Mouse (Mus musculus) Muller cell, postnatal 12 days (primary cell): Measurements from ENCODE around the gene Dync2li1.

Source experiments
- DNase-seq: peaks from one replicate; pipeline ENCODE4 v3.0.0-alpha.2; 2015; ENCODE audit errors: inconsistent ontology term

Dync2li1 gene

GRCm38 (mm10) chr17:84626276-84626856 is at the start of gene Dync2li1:
Gene Dync2li1, plus strand, starts transcription at chr17:84626496.
- DNase-seq, result peak; percentile 88

- peak; percentile 67 for DNase-seq
Measured at GRCm38 (mm10) chr17:84576621-84577293, 49.5 kb upstream of the Dync2li1 start.

DNA sequence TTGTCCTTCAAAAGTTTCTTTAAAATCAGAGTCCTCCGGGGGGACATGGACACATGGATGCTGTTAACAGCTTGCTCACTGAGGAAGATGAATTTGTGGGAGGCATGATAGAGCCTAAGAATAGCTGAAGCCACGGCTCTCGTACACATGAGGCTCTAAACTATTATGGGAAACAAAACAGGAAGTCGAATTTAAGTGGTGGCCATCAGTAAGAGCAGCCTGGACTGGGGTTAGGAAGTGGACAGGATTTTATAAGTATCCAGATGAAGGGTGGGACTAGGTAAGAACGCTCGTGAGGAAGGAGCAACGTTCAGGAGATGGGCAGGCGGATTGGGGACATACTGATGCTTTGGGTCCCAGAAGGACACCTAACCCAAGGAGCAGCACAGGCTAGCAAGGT is 47.0 kb upstream of the Dync2li1 start:
- no peak for DNase-seq

DNA sequence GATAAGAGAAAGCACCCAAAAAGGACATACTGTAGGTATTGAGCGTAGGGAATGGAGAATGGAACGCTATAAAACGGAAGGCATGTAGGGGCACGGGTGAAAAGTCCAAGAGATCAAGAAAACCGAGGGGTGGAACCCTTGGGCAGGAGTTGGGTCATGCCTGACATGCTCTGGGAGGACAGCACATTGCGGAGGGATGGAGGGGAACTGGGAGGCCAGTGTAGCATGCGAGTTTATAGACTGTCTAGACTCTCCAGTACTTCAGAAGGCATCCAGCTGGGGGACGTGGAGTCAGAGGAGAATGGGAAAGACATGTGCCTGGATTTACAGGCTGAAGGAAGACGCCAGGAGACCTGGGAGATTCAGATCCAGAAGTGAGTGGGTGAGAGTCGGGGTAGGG is 46.5 kb upstream of the Dync2li1 start:
- no peak for DNase-seq

DNA sequence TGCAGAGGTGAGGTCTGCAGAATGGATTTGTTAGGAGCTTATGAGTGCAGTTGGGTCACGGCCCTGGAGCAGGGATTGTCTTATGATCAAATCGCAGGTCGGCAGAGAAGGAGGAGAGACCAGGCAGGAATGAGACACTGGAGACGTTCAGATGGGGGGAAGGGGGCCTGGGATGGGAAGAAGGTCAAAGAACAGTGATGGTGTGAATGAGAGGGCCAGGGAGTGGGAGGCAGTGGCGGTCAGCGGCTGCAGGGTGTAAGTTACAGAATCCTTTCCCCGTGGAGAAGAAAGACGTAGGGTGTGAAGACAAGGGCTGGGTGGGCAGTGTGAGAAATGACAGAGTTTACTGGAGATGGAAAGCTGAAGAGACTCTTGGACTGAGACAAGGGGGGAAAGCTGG is 45.5 kb upstream of the Dync2li1 start:
- DNase-seq, result no peak

DNA sequence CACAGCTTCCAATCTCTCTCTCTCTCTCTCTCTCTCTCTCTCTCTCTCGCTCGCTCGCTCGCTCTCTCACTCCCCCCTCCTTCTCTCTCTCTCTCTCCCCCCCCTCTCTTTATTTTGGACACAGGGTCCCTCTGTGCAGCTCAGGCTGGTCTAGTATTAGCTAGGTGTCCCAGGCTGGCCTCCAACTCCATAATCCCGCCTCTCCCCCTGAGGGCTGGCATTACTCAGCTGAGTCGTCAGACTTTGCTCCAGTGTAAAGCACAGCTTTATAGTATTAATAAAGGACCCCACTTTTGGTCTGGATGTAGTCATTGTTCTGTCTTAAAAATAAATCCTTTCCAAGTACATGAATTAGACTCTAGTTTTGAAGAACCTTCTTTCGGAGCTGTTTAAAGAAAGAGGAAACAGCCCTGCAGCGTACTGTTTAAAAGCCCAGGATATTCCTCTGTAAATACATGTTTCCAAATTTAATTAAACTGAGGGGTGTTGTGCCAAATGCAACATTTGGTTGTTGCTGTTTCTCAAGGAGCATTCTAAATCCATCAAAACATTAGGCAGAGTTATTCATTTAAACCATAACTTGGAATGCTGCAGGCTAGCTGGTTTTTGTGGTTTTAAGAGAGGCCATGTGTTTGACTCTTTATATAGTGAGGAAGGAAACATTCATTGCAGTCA is 44.4 kb upstream of the Dync2li1 start:
- DNase-seq, result no peak

DNA sequence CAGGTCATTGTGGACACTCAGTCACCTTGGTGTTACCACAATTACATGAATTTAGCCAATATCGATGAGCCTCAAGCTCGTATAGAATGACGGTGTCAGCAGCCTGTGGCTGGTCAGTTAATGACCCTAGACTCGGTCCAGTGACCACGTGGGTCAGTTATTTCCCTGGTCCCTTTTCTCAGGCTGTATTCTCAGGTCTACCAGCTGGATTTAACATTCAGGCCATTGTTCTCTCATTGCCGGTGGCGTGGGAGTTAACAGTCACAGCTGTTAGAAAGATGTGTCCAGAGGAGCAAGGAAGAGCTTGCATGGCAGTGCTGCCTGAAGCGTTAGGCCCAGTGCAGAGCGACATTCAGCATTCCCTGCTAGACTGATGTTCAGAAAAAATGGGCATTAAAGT is 42.2 kb upstream of the Dync2li1 start:
- no peak for DNase-seq

DNA sequence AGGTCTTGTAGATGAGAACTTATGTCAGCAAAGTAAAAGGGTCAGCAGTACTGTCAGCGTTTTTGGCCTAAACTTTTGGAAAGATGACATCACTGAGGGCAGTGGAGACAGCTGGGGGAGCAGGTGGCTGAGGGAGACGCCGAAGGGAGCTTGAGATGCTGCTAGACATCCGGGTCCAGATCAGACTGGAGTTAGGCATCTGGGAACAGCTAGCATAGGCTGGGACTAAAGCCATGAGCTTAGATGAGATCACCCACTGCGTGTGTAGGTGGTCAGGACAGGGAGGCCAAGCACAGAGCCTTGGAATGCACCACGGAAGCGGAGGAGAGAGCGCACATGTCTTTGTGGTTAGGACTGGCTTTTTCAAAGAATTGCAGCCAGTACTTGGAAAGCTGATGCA is 41.2 kb upstream of the Dync2li1 start:
- peak; percentile 24 for DNase-seq

- DNase-seq, result no peak
Measured at GRCm38 (mm10) chr17:84590065-84590464, 36.2 kb upstream of the Dync2li1 start.

- DNase-seq, result no peak
Measured at GRCm38 (mm10) chr17:84591431-84592150, 34.7 kb upstream of the Dync2li1 start.

- DNase-seq, result no peak
Measured at GRCm38 (mm10) chr17:84596015-84596441, 30.3 kb upstream of the Dync2li1 start.

GRCm38 (mm10) chr17:84596501-84596900 is 29.8 kb upstream of the Dync2li1 start:
- no peak for DNase-seq

- DNase-seq, result no peak
Measured at GRCm38 (mm10) chr17:84597859-84598258, 28.4 kb upstream of the Dync2li1 start.

- DNase-seq, result no peak
Measured at GRCm38 (mm10) chr17:84598928-84599327, 27.4 kb upstream of the Dync2li1 start.

DNA sequence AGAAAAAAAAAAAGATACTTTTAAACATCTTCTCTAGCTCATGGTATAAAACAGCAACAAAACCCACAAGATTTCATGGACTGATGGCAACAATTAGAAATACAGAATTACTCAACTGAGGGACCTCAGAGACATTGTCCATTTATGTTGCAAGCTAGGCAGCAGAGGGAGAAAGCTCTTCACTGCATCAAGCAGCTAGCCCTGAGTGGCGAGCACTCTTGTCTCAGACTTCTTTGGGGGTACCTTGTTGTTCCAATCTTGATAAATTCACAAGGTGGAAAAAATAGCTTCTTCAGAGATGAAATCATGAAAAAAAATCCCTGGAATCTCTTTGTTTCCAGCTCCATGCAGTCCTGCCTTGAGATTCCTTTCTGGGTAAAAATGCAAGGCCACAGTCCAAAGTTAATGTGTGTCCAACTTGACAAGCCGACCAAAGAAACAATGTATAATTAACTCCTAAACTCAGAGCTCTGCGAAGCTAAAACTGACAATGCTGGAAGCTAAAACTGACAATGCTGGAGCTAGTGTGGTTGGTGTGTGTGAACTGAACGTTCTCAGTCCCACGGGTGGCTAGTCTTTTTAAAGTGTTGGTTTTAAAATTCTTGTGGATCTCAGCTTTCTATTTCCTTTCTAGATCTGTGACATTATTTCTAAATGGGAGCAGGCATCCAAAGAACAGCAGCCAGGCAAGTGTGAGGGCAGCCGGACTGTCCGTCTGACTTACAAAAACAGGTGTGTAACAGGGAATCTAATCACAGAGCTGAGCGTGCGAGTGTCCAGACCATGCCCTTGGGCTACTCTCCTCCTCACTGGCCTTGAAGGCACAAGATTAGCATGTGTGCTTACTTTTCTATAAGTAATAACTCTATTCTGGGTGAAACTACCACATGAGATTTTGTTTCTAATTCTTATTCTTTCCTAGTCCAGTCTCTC is 26.0 kb upstream of the Dync2li1 start:
- peak; percentile 85 for DNase-seq

GRCm38 (mm10) chr17:84601805-84602204 is 24.5 kb upstream of the Dync2li1 start:
- DNase-seq, result no peak

DNA sequence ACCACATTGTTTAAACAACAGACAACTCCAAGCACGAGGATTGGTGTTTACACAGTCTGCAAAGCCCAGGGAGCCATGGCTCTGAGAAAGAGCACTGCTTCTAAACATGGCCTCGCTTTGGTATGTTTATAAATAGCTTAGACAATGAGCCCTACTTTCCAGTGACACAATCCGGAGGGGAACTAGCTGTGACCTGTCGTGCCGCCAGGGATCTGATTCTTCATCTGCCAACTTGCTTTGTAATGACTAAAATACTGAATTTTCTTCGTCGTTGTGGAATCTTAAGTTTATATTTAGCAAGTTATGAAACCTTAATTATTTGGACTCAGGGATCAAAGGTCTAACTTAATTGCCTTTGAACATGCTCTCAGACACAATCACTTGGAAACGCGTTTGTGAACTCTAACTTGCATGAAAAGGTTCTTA is 23.1 kb upstream of the Dync2li1 start:
- peak; percentile 72 for DNase-seq

DNA sequence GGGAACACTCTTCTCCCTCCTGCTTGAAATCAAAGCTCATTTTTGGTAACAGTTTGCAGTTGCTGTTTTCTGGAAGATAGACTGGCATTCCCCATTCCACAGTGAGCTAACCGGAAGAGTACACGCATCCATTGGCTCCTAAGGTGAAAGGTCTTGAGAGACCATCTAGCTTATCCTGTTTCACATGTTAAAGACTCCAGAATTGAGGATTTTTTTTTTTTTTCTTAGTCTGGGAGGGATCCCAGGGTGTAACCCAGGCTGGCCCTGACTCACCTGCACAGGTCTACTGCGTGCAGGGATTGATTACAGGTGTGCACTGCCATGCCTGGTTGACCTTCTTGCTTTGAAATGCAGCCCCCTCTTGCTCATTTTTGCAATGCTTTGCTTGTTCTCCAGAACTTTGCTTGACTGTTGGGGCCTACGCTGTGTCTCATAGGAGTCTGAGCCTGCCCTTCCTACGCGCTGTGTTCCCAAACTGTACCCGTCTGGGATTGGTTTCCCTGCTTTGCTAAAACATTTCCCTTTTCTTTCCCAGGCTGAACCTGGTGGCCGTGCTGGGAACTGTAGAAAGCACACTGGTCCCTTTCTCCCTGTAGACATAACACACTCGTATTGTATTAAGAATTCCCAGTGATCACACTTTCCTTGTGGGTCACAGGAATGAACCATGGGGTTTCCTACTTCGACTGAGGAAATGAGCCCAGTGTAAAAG is 22.4 kb upstream of the Dync2li1 start:
- no peak for DNase-seq

DNA sequence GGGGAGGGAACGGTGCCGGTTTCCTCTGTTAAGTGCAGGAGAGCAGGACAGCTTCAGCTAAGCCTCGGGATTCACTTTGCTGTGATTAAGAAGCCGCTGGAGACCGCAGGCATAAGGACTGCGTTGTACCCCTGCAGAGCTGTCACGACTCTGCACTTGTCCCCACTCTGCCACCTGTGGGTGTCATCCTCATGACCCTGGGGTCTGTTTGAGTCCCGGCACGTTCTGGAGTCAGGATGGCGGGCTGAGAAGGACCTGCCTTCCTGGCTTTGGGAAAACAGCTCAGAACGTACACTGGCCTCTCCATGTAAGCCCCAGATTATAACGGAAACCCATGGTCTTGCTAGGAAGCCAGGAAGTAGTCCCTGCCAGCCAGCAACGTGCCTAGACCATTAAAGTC is 19.3 kb upstream of the Dync2li1 start:
- DNase-seq, result no peak

- no peak for DNase-seq
Measured at GRCm38 (mm10) chr17:84607617-84608016, 18.7 kb upstream of the Dync2li1 start.

DNA sequence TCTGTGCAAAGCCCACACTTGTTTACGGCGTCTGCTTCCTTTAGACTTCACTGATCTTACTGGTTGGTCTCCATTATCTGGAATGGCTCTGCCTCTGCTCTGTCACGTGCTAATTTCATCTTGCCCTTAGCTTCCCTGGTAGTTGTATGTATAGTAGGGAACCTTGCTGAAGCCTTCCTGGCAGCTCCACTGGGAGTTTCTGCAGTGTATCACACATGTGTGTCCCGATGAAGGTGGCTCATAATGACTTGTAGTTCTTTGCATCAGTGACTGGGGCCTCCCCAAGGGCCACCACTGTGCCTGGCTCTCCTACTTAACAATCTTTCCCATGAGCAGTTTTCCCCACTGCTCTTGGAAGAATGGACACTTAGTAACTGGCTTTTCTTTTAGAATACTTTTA is 17.7 kb upstream of the Dync2li1 start:
- no peak for DNase-seq
